Mouse (Mus musculus) stomach, embryonic 16.5 days (tissue): Measurements from ENCODE around the gene Ski. TPM values are rescaled to one million over a fixed set of nuclear protein-coding genes. Genes with fewer than 3 reads are reported as not detected.

Source experiments
- ATAC-seq: fragments of 200-750 bp; cut with Nextera tagmentation; 2 replicates; pipeline ENCODE4 v1.8.0; 2017; ENCODE audit warnings: moderate number of reproducible peaks, moderate TSS enrichment; ENCODE audit not compliant: insufficient read depth, low FRiP score
- H3K27ac ChIP-seq: fragments of 300-500 bp; sonication (generic); 2 replicates; pipeline ENCODE4 v1.5.1; 2014; ENCODE audit warnings: low read length
- H3K27me3 ChIP-seq: fragments of 300-500 bp; sonication (generic); 2 replicates; pipeline ENCODE4 v1.6.1; 2014; ENCODE audit warnings: low read length, control low read depth, mixed read lengths; ENCODE audit not compliant: control insufficient read depth, insufficient read depth
- H3K36me3 ChIP-seq: fragments of 300-500 bp; sonication (generic); 2 replicates; pipeline ENCODE4 v1.6.1; 2014; ENCODE audit warnings: low read length; ENCODE audit not compliant: control insufficient read depth, insufficient read depth
- H3K4me1 ChIP-seq: fragments of 300-500 bp; sonication (generic); 2 replicates; pipeline ENCODE4 v1.6.1; 2014; ENCODE audit warnings: low read length, control low read depth, mixed read lengths; ENCODE audit not compliant: control insufficient read depth, insufficient read depth
- H3K4me2 ChIP-seq: fragments of 300-500 bp; sonication (generic); 2 replicates; pipeline ENCODE4 v1.6.1; 2014; ENCODE audit warnings: low read depth, low read length, mixed read lengths
- H3K4me3 ChIP-seq: fragments of 300-500 bp; sonication (generic); replicated peaks from 2 replicates; pipeline ENCODE4 v1.5.1; 2014; ENCODE audit warnings: mild to moderate bottlenecking, low read length
- H3K9ac ChIP-seq: fragments of 300-500 bp; sonication (generic); 2 replicates; pipeline ENCODE4 v1.6.1; 2014; ENCODE audit warnings: low read length
- H3K9me3 ChIP-seq: fragments of 300-500 bp; sonication (generic); replicated peaks from 2 replicates; pipeline ENCODE4 v1.6.1; 2016; ENCODE audit warnings: low read length, control low read depth; ENCODE audit not compliant: control insufficient read depth
- WGBS: fragments of 180-500 bp; shearing (Covaris S2); extraction: QIAGEN DNeasy Blood & Tissue Kit; methylation state at CpG from one replicate; pipeline ENCODE4 v1.1.7; 2014; 5-methylcytosine and 5-hydroxymethylcytosine counted together
- polyA plus RNA-seq: library from polyadenylated mRNA; unstranded; fragments of >200 nt; fragmentation: Nextera tagmentation; extraction: Ambion mirVana; gene quantifications from 2 replicates; pipeline ENCODE4 v1.2.1, GENCODE M21; 2015

Gene Ski
- polyA plus RNA-seq, 1 experiment from 2014 or later = 17.9 TPM

GRCm38 (mm10) chr4:155217241-155218103, 4.9 kb downstream of the Ski start:
- ATAC-seq = no peak
- Histone ChIP-seq H3K4me1 (peaks cover 68% of the 10 kb centered on the region), H3K4me3 (no peak overlapping the region; the same call in 1 of the 2 replicates), H3K9ac (peak overlapping the region; percentile 31), H3K36me3 (no peaks in the 10 kb centered on the region), H3K9me3 (no peaks in the 10 kb centered on the region), H3K4me2 (peak overlapping the region; percentile 100), H3K27ac (peak overlapping the region; percentile 34), H3K27me3 (no peaks in the 10 kb centered on the region)
- 40% methylated on average over 12 of the region's 12 CpGs for WGBS

- Histone ChIP-seq H3K4me2 (peak overlapping the region; percentile 22), H3K9me3 (no peaks in the 10 kb centered on the region), H3K9ac (no peak overlapping the region), H3K27me3 (no peaks in the 10 kb centered on the region), H3K36me3 (no peaks in the 10 kb centered on the region), H3K4me3 (no peak overlapping the region), H3K4me1 (peaks cover 68% of the 10 kb centered on the region), H3K27ac (no peak overlapping the region; the same call in 1 of the 2 replicates)
- ATAC-seq = 0 out of 2 replicates have a peak, but pooled peaks have one; percentile 1
- 57% methylated on average over 12 of the region's 12 CpGs for WGBS
These were observed 6.4 kb downstream of the Ski start for GRCm38 (mm10) chr4:155215773-155216630.

GRCm38 (mm10) chr4:155215203-155215602, 7.2 kb downstream of the Ski start:
- Histone ChIP-seq H3K9me3 (no peaks in the 10 kb centered on the region), H3K27me3 (no peaks in the 10 kb centered on the region), H3K36me3 (no peaks in the 10 kb centered on the region), H3K4me2 (no peak overlapping the region), H3K4me3 (no peak overlapping the region), H3K4me1 (peaks cover 75% of the 10 kb centered on the region), H3K9ac (no peak overlapping the region), H3K27ac (no peak overlapping the region; the same call in 1 of the 2 replicates)
- WGBS = 46% methylated on average over 9 of the region's 9 CpGs
- no peak for ATAC-seq

GRCm38 (mm10) chr4:155214793-155215192, 7.6 kb downstream of the Ski start:
- no peak for ATAC-seq
- Histone ChIP-seq H3K4me1 (peaks cover 72% of the 10 kb centered on the region), H3K36me3 (no peaks in the 10 kb centered on the region), H3K9me3 (no peaks in the 10 kb centered on the region), H3K27me3 (no peaks in the 10 kb centered on the region), H3K4me3 (no peak overlapping the region), H3K4me2 (no peak overlapping the region), H3K27ac (no peak overlapping the region), H3K9ac (no peak overlapping the region)
- 71% methylated on average over 10 of the region's 10 CpGs for WGBS

GRCm38 (mm10) chr4:155214188-155214587, 8.2 kb downstream of the Ski start:
- peaks cover 68% of the 10 kb centered on the region for H3K4me1 ChIP-seq
- H3K9me3 ChIP-seq = no peaks in the 10 kb centered on the region
- H3K36me3 ChIP-seq = no peaks in the 10 kb centered on the region
- peak overlapping the region; percentile 9; the same call in 1 of the 2 replicates for H3K9ac ChIP-seq
- 69% methylated on average over 6 of the region's 6 CpGs for WGBS
- no peak overlapping the region for H3K4me3 ChIP-seq
- no peaks in the 10 kb centered on the region for H3K27me3 ChIP-seq
- no peak overlapping the region for H3K27ac ChIP-seq
- H3K4me2 ChIP-seq = no peak overlapping the region
- no peak for ATAC-seq

GRCm38 (mm10) chr4:155213752-155214054, 8.7 kb downstream of the Ski start:
- Histone ChIP-seq H3K27ac (no peak overlapping the region), H3K9ac (peak overlapping the region; percentile 9; the same call in 1 of the 2 replicates), H3K9me3 (no peaks in the 10 kb centered on the region), H3K36me3 (no peaks in the 10 kb centered on the region), H3K4me1 (peaks cover 68% of the 10 kb centered on the region), H3K27me3 (no peaks in the 10 kb centered on the region), H3K4me2 (no peak overlapping the region), H3K4me3 (no peak overlapping the region)
- peak; percentile 49; the same call in 1 of the 2 replicates for ATAC-seq
- 60% methylated on average over 6 of the region's 6 CpGs for WGBS

GRCm38 (mm10) chr4:155213052-155213751, 9.2 kb downstream of the Ski start:
- ATAC-seq = no peak
- no peak overlapping the region for H3K27ac ChIP-seq
- H3K27me3 ChIP-seq = no peaks in the 10 kb centered on the region
- H3K36me3 ChIP-seq = no peaks in the 10 kb centered on the region
- H3K4me2 ChIP-seq = no peak overlapping the region
- no peaks in the 10 kb centered on the region for H3K9me3 ChIP-seq
- 66% methylated on average over 9 of the region's 9 CpGs for WGBS
- no peak overlapping the region; the same call in 1 of the 2 replicates for H3K9ac ChIP-seq
- peaks cover 68% of the 10 kb centered on the region for H3K4me1 ChIP-seq
- H3K4me3 ChIP-seq = no peak overlapping the region

- Histone ChIP-seq H3K27ac (no peak overlapping the region), H3K9ac (no peak overlapping the region)
- ATAC-seq = no peak
These were observed 12.9 kb downstream of the Ski start for GRCm38 (mm10) chr4:155209494-155209893.

More at GRCm38 (mm10) chr4:155209494-155209893, 12.9 kb downstream of the Ski start:
- H3K4me3 ChIP-seq = no peak overlapping the region
- no peaks in the 10 kb centered on the region for H3K27me3 ChIP-seq
- no peaks in the 10 kb centered on the region for H3K36me3 ChIP-seq
- WGBS = 91% methylated on average over 5 of the region's 5 CpGs
- no peak overlapping the region for H3K4me2 ChIP-seq
- H3K4me1 ChIP-seq = peaks cover 52% of the 10 kb centered on the region
- no peaks in the 10 kb centered on the region for H3K9me3 ChIP-seq
